Mouse (Mus musculus): ENCODE results near the gene Slc22a12. TPM values are rescaled to one million over a fixed set of nuclear protein-coding genes. Genes with fewer than 3 reads are reported as not detected.

The Slc22a12 gene
- total RNA-seq (2023): not detected in 2 replicates

DNA sequence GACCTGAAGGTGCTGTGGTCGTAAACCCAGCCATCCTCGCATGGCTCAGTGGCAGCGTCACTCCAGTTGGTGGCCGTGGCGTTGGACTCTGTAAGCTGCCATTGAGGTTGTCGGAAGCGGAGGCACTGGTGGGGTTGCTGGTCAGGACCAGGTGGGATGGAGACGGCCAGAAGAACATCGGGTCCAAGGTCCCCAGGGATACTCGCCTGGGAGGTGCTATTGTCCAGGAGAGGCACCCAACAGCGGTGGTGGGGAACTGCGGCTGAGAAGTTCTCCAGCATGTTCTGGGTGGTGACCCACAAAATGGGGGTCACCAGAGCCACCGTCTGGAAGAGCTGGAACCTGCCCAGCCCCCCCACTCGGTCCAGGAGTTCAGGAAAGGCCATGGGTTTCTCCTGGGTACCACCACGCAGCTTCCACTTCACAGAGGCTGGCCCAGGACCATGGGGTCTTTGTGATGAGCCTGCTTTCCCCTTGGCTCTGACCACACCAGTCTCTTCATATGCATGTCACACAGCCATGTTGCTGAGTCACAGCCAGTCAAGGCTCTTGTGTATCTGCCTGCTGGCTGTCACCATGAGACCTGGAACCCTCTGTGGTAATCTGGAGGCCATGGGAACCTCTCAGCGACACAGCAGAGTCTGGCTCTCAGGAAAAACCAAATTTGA lies at the start of gene Slc22a12:
Gene Slc22a12, minus strand, starts transcription at position 666 of the 668 bp plus-strand sequence.

Other genes starting within 250 kb of the Slc22a12 start
- gene Cdc42bpg, start 236.6 kb downstream of the Slc22a12 start, total RNA-seq (2023): 13.6 and 16.9 TPM in 2 replicates
- gene Men1, start 208.1 kb downstream of the Slc22a12 start, total RNA-seq (2023): 15.3 and 16.6 TPM in 2 replicates
- 420 and 482 TPM in 2 replicates for gene Map4k2, start 201.9 kb downstream of the Slc22a12 start, total RNA-seq (2023)
- gene Sf1, start 179.3 kb downstream of the Slc22a12 start, total RNA-seq (2023): 533 and 628 TPM in 2 replicates
- 22.1 and 26.7 TPM in 2 replicates for gene Pygm, start 158.6 kb downstream of the Slc22a12 start, total RNA-seq (2023)
- 406 and 467 TPM in 2 replicates for gene Rasgrp2, start 143.7 kb downstream of the Slc22a12 start, total RNA-seq (2023)
- gene Nrxn2, start 124.3 kb downstream of the Slc22a12 start, total RNA-seq (2023): 0.16 and 0.25 TPM in 2 replicates

All from neutrophil, adult 65 days (primary cell).